Mouse (Mus musculus) MEL (cell line): ENCODE measurements around the gene Cfdp1.

Experiments
- CTCF ChIP-seq, 3 experiments: IDR thresholded peaks in 2 of 3; conservative IDR thresholded peaks in 1 of 3; 2 replicates each; pipeline ENCODE4 v1.5.1; 2011 to 2012; ENCODE audit warnings: low read length in 3 of 3, low read depth in 2 of 3, mild to moderate bottlenecking in 2 of 3, improper control_type of control experiment in 1 of 3, inconsistent platforms in 1 of 3, mixed read lengths in 1 of 3, moderate library complexity in 1 of 3; ENCODE audit not compliant: control insufficient read depth in 1 of 3, insufficient read depth in 1 of 3, poor library complexity in 1 of 3, severe bottlenecking in 1 of 3
- ELF1 ChIP-seq: IDR thresholded peaks from 2 replicates; pipeline ENCODE4 v1.6.1; 2014; ENCODE audit warnings: low read depth, mild to moderate bottlenecking, inconsistent platforms, low read length, improper control_type of control experiment, moderate library complexity
- ETS1 ChIP-seq: IDR thresholded peaks from 2 replicates; pipeline ENCODE4 v1.6.1; 2012; ENCODE audit warnings: low read depth, mild to moderate bottlenecking, inconsistent platforms, low read length, improper control_type of control experiment, moderate library complexity
- JUND ChIP-seq: IDR thresholded peaks from 2 replicates; pipeline ENCODE4 v1.6.1; 2011; ENCODE audit warnings: low read depth, mild to moderate bottlenecking, improper control_type of control experiment, low read length
- MAZ ChIP-seq: IDR thresholded peaks from 2 replicates; pipeline ENCODE4 v1.6.1; 2012; ENCODE audit warnings: low read depth, mild to moderate bottlenecking, inconsistent platforms, low read length, improper control_type of control experiment
- NRF1 ChIP-seq: IDR thresholded peaks from 2 replicates; pipeline ENCODE4 v1.6.1; 2014; ENCODE audit warnings: low read depth, mild to moderate bottlenecking, inconsistent platforms, low read length, improper control_type of control experiment, moderate library complexity; ENCODE audit not compliant: poor library complexity, insufficient read depth, severe bottlenecking
- POLR2A ChIP-seq, 2 experiments: IDR thresholded peaks; 2 replicates each; pipeline ENCODE4 v1.6.1; 2011 to 2012; ENCODE audit warnings: low read length in 2 of 2, mild to moderate bottlenecking in 2 of 2, control low read depth in 1 of 2, improper control_type of control experiment in 1 of 2, low read depth in 1 of 2, moderate library complexity in 1 of 2; ENCODE audit not compliant: control insufficient read depth in 1 of 2, insufficient read depth in 1 of 2, poor library complexity in 1 of 2
- SIN3A ChIP-seq: IDR thresholded peaks from 2 replicates; pipeline ENCODE4 v1.6.1; 2012; ENCODE audit warnings: low read length, improper control_type of control experiment, inconsistent platforms
- TCF12 ChIP-seq: IDR thresholded peaks from 2 replicates; pipeline ENCODE4 v1.6.1; 2014; ENCODE audit warnings: low read depth, mild to moderate bottlenecking, inconsistent platforms, low read length, improper control_type of control experiment, moderate library complexity
- USF1 ChIP-seq: IDR thresholded peaks from 2 replicates; pipeline ENCODE4 v1.6.1; 2014; ENCODE audit warnings: low read depth, mild to moderate bottlenecking, inconsistent platforms, low read length, improper control_type of control experiment, moderate library complexity

DNA sequence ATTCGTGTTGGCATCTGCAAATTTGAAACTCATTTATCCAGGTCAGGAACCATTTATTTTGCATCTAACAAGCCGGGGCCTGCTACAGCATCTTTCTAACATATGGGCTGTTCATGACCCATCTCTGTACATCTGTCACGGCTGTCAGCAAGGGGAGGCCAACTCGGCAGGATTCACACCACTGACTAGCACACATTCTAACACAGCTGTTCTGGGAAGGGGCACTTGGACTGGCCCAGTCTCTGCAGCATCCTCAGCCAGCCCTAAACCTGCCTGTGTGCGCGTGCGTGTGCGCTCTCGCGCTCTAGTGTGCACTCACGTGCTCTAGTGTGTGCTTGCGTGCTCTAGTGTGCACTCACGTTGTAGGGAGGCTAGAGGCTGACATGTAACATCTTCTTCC is 93.4 kb downstream of the Cfdp1 start:
- no peak for TF ChIP-seq CTCF (IDR thresholded peaks at IDR 0.05 in 2 of 3, conservative IDR thresholded peaks at IDR 0.05 in 1 of 3; ENCODE audit: control insufficient read depth in 1 of 3, insufficient read depth in 1 of 3, low read depth in 2 of 3, low read length in 3 of 3, poor library complexity in 1 of 3, severe bottlenecking in 1 of 3)
- no peak for TF ChIP-seq POLR2A (IDR thresholded peaks at IDR 0.05; ENCODE audit: control insufficient read depth in 1 of 2, insufficient read depth in 1 of 2, low read depth in 1 of 2, low read length in 2 of 2, poor library complexity in 1 of 2)
- TF ChIP-seq TCF12: no peak
- TF ChIP-seq USF1: no peak
- no peak for TF ChIP-seq ETS1
- TF ChIP-seq SIN3A: no peak
- TF ChIP-seq MAZ: no peak
- TF ChIP-seq JUND: no peak
- no peak for TF ChIP-seq ELF1
- TF ChIP-seq NRF1: no peak
